Mouse (Mus musculus): Measurements from ENCODE around the gene Pcdh17. TPM values are rescaled to one million over a fixed set of nuclear protein-coding genes. Genes with fewer than 3 reads are reported as not detected.

Gene Pcdh17
- total RNA-seq, 4 experiments from 2014 or later = 30.6 to 37.8 (median 32.7) TPM

DNA sequence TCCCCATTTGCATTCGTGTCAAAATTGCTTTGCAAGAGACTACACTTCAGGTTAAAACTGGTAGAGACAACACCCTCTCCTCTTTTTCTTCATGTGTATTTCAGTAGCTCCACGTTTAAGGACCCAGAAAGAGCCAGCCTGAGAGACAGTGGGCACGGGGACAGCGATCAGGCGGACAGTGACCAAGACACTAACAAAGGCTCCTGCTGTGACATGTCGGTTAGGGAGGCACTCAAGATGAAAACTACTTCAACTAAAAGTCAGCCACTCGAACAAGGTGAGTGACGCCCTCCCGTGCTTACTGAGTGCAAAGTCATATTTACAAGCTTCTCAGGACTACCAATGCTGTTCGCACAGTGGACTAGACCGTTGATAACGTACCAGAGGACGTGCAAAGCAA is 34.0 kb downstream of the Pcdh17 start:
- DNase-seq (ENCODE audit: low spot score in 2 of 2) = no peak

GRCm38 (mm10) chr14:84480546-84480945 is 37.2 kb downstream of the Pcdh17 start:
- no peak for DNase-seq (ENCODE audit: low spot score in 2 of 2)

- DNase-seq (ENCODE audit: low spot score in 2 of 2) = no peak
Measured at GRCm38 (mm10) chr14:84484350-84484749, 41.0 kb downstream of the Pcdh17 start.

- DNase-seq (ENCODE audit: low spot score in 2 of 2) = no peak
Measured at GRCm38 (mm10) chr14:84511010-84511409, 67.6 kb downstream of the Pcdh17 start.

GRCm38 (mm10) chr14:84532397-84532796 is 89.0 kb downstream of the Pcdh17 start:
- DNase-seq (ENCODE audit: low spot score in 2 of 2) = no peak

GRCm38 (mm10) chr14:84535264-84535663 is 91.9 kb downstream of the Pcdh17 start:
- DNase-seq (ENCODE audit: low spot score in 2 of 2) = no peak

DNA sequence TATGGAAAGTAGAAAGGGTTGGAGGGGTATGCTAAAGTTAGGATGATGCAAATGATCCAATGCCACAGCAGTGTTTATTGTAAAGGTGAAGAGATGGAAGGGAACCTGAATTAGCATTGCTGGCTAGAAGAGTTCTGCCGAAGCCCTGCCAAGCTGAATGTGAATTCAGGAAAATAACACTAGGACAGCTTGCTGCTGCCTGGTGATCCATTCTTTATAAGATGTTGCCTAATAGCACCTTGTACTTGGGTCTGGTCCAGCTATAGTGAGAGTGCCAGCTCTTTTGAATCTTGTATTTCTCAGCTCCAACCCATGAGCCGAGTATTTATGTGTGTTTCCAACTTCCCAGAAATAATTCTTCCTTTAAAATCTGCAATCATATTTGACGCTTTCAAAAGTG is 98.5 kb downstream of the Pcdh17 start:
- DNase-seq (ENCODE audit: low spot score in 2 of 2) = peak in 1 of 2 experiments; percentile 43

DNA sequence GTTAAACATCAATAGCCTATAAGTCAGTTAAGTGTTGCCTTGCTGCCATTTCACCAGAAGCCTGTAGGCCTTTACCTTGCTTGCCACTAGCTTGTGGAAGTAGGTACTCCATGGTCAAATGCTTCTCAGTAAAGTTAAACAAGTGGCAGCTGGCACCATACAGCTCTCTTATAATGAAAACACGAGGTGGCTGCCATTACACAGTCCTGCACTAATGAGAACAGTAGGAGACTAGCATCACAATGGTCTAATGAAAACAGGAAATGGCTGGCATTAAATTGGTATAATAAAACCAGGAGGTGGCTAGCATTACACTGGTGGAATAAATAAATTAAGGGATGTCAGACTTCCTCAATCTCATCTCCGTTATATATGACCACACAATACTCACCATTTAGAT is 102.6 kb downstream of the Pcdh17 start:
- DNase-seq (ENCODE audit: low spot score in 2 of 2) = no peak

- DNase-seq (ENCODE audit: low spot score in 2 of 2) = peak; percentile 28 to 55
Measured at GRCm38 (mm10) chr14:84547513-84548194, 104.3 kb downstream of the Pcdh17 start.

DNA sequence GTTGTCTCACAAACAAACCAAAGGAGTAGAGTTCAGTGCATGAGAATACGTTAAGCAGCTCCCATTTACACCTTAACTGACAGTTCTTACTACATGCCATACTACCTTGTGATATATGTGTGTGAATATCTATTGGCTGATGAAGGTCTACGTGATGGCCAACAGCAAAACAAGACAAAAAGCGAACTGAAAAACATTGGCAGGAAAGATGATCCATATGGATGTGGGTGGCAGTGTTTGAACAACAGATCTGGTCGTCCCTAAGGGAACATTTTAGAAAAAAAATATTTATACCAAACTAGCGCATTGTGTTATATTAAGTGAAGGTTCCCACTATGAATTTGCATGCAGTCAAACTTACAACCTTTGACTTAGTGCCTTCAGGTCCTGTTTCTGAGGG is 108.2 kb downstream of the Pcdh17 start:
- DNase-seq (ENCODE audit: low spot score in 2 of 2) = no peak

DNA sequence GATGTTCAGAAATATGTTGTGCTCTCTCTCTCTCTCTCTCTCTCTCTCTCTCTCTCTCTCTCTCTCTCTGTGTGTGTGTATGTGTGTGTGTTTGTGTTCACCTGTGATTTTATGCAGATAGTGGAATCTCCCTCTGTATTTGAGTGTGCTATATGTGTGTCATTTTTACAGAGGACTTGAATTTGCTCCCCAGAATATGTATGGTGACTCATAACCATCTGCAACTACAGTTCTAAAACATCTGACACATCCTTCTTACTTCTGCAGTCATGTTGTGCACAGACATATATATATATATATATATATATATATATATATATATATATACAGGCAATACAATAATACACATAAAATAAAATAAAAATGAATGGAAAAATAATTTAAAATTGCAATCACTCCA is 127.7 kb downstream of the Pcdh17 start:
- DNase-seq (ENCODE audit: low spot score in 2 of 2) = no peak

Measured in left cerebral cortex, adult 8-10 months (tissue).